Mouse (Mus musculus) yolk sac, embryonic 10.5 days (tissue): ENCODE measurements at regions not wholly inside any gene's neighbourhood (a gene's known extent, or its start where the extent isn't known, plus 50 kb on each side); places are given as distances from the start of the nearest gene placed in this dataset.

Source experiments
- DNase-seq: peaks from one replicate; pipeline ENCODE4 v3.0.0-alpha.2; 2017; ENCODE audit warnings: low spot score

DNA sequence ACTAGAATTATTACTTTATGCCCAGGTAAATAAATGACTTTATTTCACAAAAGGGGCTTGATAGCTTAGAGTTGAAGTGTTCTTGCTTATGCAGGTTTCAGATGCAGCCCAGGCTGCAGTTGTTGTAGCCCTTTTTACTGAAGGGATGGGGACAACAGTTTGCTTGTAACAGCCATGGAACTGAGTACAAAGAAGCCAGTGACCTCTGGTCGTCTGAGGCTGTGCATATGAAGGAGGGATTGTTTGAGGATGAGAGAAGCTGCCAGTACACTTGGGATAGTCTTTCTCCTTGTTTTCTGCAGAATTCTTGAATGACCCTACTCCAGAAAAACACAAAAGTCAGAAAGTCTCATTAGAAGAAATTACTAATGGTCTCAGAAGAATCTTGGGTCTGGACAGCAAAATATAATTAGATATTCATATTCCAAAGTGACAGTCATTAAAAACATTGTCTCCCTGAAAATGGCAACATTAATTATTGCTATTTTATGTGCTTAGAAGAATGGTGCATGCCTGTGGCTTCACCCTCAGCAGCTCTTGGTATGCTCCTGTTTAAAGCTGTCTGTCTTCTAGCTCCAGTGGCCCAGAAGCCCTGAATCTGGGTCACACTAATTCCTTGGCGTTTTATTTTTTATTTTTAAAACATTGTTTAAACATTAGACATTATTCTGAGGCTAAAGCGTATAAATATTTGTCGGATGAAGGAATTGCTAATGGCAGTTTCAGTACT, 61.9 kb upstream of the Arhgap32 start:
- no peak for DNase-seq

GRCm38 (mm10) chr9:32057427-32058115, 58.4 kb upstream of the Arhgap32 start:
- no peak for DNase-seq

GRCm38 (mm10) chr9:32062740-32063139, 53.2 kb upstream of the Arhgap32 start:
- no peak for DNase-seq

DNA sequence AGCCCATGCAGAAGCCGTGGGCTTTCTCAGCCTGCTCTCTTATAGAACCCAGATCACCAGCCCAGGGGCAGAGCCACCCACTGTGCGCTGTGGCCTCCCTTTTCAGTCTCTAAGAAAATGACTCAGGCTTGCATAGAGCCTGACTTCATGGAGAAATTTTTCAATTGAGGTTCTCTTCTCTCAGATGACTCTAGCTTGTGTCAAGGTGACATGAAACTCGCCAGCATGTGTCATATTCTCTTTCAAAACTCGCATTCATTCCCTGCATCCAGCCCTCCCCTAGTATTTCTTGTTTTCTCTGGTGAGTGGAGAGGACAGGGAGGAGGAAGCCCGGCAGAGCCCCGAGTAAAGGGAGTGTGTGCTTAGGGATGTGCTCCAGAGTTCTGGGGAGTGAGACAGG, 52.4 kb upstream of the Arhgap32 start:
- no peak for DNase-seq

- DNase-seq, result no peak
These were observed 51.9 kb upstream of the Arhgap32 start for GRCm38 (mm10) chr9:32064007-32064550.
